8 mouse cellular contexts compared by ENCODE assay signal in the genomic region with DNA sequence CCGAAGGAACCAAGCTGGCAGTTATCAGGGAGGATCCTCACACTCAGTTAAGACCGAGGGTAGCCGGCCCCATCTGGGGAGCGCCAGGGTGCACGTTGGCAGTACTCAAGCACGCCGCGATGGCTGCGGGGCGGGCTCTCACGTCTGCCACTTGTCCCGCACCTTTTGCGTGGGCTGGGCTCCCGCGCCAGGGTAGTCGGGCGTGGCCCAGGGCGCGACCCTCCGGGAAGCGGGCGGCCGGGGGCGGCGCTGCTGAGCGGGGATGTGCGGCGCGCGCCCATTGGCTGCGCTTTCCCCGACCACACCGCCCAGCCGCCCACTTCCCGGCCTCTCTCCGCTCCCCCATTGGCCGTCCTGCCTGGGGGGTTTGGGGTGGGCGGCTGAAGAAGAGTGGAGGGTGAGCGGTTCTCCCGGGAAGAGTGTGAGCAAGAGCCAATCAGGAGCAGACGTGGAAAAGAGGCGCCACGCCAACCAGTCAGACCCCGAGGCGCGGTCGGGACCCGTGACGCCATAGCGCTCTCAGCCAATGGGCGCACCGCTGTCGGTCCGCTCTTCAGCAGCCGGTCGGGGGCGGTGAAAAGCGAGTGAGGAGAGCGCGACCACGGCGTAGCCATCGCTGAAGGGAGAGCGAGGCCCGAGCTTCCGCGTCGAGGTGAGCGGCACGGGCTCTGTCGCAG. TPM values are rescaled to one million over a fixed set of nuclear protein-coding genes. Genes with fewer than 3 reads are reported as not detected.
DNase-seq lines count a peak whose midpoint lies in the region; ATAC-seq lines count a peak whose summit lies in the region.

Far1 (plus strand) TSS at position 549 of the 677 bp plus-strand sequence.

- no peaks in the 10 kb centered on the region for H3K4me1 ChIP-seq in brown adipose tissue, adult 24 weeks (ENCODE audit: control insufficient read depth, insufficient read depth, insufficient read length, low read length)
- H3K4me1 ChIP-seq in heart, embryonic 14.5 days (ENCODE audit: control insufficient read depth in 2 of 2, insufficient read depth in 2 of 2, low read length in 2 of 2): peaks cover 0 to 13% of the 10 kb centered on the region in 2 experiments; a peak in 2 of 4 replicates
- peaks cover 46% of the 10 kb centered on the region for H3K4me1 ChIP-seq in liver, embryonic 13.5 days (replicated peaks)
- peaks cover 13% of the 10 kb centered on the region for H3K4me1 ChIP-seq in stomach, embryonic 16.5 days (ENCODE audit: control insufficient read depth, insufficient read depth, low read length)

- peak within 1 kb of the TSS; percentile 92 for H3K9ac ChIP-seq in heart, embryonic 14.5 days (ENCODE audit: low read length)
- H3K9ac ChIP-seq in liver, embryonic 13.5 days: peak within 1 kb of the TSS; percentile 88
- peak within 1 kb of the TSS; percentile 94 for H3K9ac ChIP-seq in stomach, embryonic 16.5 days (ENCODE audit: low read length)

- H3K36me3 ChIP-seq in heart, embryonic 14.5 days (ENCODE audit: control insufficient read depth, insufficient read depth, low read length): no peaks in the 10 kb centered on the region
- no peaks in the 10 kb centered on the region for H3K36me3 ChIP-seq in liver, embryonic 13.5 days
- H3K36me3 ChIP-seq in stomach, embryonic 16.5 days (ENCODE audit: control insufficient read depth, insufficient read depth, low read length): no peaks in the 10 kb centered on the region

- H3K27me3 ChIP-seq in heart, embryonic 14.5 days (ENCODE audit: control insufficient read depth, insufficient read depth, low read length): no peaks in the 10 kb centered on the region
- H3K27me3 ChIP-seq in liver, embryonic 13.5 days: peaks cover 6% of the 10 kb centered on the region; the same call in 1 of the 2 replicates
- H3K27me3 ChIP-seq in stomach, embryonic 16.5 days (ENCODE audit: control insufficient read depth, insufficient read depth, low read length): no peaks in the 10 kb centered on the region

- under 1% methylated on average over 71 of the region's 71 CpGs for WGBS in heart, embryonic 14.5 days
- under 1% methylated on average over 68 of the region's 71 CpGs for WGBS in liver, embryonic 13.5 days (ENCODE audit: insufficient replicate concordance)
- under 1% methylated on average over 71 of the region's 71 CpGs for WGBS in stomach, embryonic 16.5 days

- peak; percentile 99 for ATAC-seq in heart, embryonic 14.5 days (ENCODE audit: insufficient number of reproducible peaks, insufficient read depth, low FRiP score, low read depth)
- peak; percentile 94 for ATAC-seq in liver, embryonic 13.5 days (ENCODE audit: low read depth)
- ATAC-seq in stomach, embryonic 16.5 days (ENCODE audit: insufficient read depth, low FRiP score): peak; percentile 98

- H3K9me3 ChIP-seq in heart, embryonic 14.5 days (ENCODE audit: control insufficient read depth, low read length): no peaks in the 10 kb centered on the region
- H3K9me3 ChIP-seq in liver, embryonic 13.5 days (replicated peaks): no peaks in the 10 kb centered on the region
- H3K9me3 ChIP-seq in stomach, embryonic 16.5 days (replicated peaks; ENCODE audit: control insufficient read depth, low read length): no peaks in the 10 kb centered on the region

- peak within 1 kb of the TSS; percentile 25; the same call in 1 of the 2 replicates for H3K27ac ChIP-seq in brown adipose tissue, adult 24 weeks (replicated peaks; ENCODE audit: low read depth, low read length)
- H3K27ac ChIP-seq in heart, embryonic 14.5 days (replicated peaks in 1 of 2; ENCODE audit: control insufficient read depth in 1 of 2, insufficient read depth in 1 of 2, low read depth in 2 of 2, low read length in 2 of 2): peak within 1 kb of the TSS; percentile 86 to 90
- H3K27ac ChIP-seq in liver, embryonic 13.5 days: peak within 1 kb of the TSS; percentile 84
- H3K27ac ChIP-seq in stomach, embryonic 16.5 days (ENCODE audit: low read length): peak within 1 kb of the TSS; percentile 96

- peak within 1 kb of the TSS; percentile 94 for H3K4me2 ChIP-seq in heart, embryonic 14.5 days (ENCODE audit: low read length)
- H3K4me2 ChIP-seq in liver, embryonic 13.5 days: peak within 1 kb of the TSS; percentile 97
- peak within 1 kb of the TSS; percentile 79 for H3K4me2 ChIP-seq in stomach, embryonic 16.5 days (ENCODE audit: low read depth, low read length)

- DNase-seq in CD4-positive, CD25-positive, alpha-beta regulatory T cell, adult 2 months (ENCODE audit: low read depth, low spot score): peak; percentile 98
- DNase-seq in fibroblast of lung, adult 2 months (ENCODE audit: low read depth): peak; percentile 97
- DNase-seq in kidney, postnatal 14 days: peak; percentile 99
- DNase-seq in liver, embryonic 13.5 days: peak; percentile 93
- peak; percentile 94 for DNase-seq in neural tube, embryonic 10.5 days (ENCODE audit: extremely low spot score, low spot score)

- H3K4me3 ChIP-seq in brown adipose tissue, adult 24 weeks (ENCODE audit: insufficient read depth, low read depth, low read length): peak within 1 kb of the TSS; percentile 91
- peak within 1 kb of the TSS; percentile 67 to 96 for H3K4me3 ChIP-seq in heart, embryonic 14.5 days (ENCODE audit: control insufficient read depth in 1 of 2, insufficient read depth in 1 of 2, low read depth in 1 of 2, low read length in 2 of 2)
- peak within 1 kb of the TSS; percentile 86 for H3K4me3 ChIP-seq in liver, embryonic 13.5 days (replicated peaks)
- H3K4me3 ChIP-seq in stomach, embryonic 16.5 days (replicated peaks; ENCODE audit: low read length): peak within 1 kb of the TSS; percentile 84

RNA-seq across cellular contexts. Expression of gene Far1, which starts in this region (rescaled TPM):
- 8.4 and 9.4 TPM in 2 replicates for polyA plus RNA-seq in brown adipose tissue, adult 24 weeks (2012; ENCODE audit: insufficient read depth, insufficient read length, missing spikeins)
- polyA plus RNA-seq in heart, embryonic 14.5 days (2014; fragmentation: Nextera tagmentation; extraction: Ambion mirVana): 54.9 and 55.3 TPM in 2 replicates
- 26.1 and 34.1 TPM in 2 replicates for polyA plus RNA-seq in liver, embryonic 13.5 days (2015; fragmentation: Nextera tagmentation; extraction: Ambion mirVana)
- 120 and 130 TPM in 2 replicates for polyA plus RNA-seq in stomach, embryonic 16.5 days (2015; fragmentation: Nextera tagmentation; extraction: Ambion mirVana)

Comparison
In these comparisons a context has a peak if more than half of its experiments do, and no peak if none do; other contexts are left out.
1. Peak in every context shown above with its lines: DNase-seq, ATAC-seq, H3K4me3 ChIP-seq and H3K27ac ChIP-seq.
2. H3K27ac ChIP-seq: peak in every context shown above with its lines; median percentile 96 in stomach, embryonic 16.5 days; 88 in heart, embryonic 14.5 days; 84 in liver, embryonic 13.5 days; 25 in brown adipose tissue, adult 24 weeks.